Mouse (Mus musculus) MEL (cell line): ENCODE measurements at regions not wholly inside any gene's neighbourhood (a gene's known extent, or its start where the extent isn't known, plus 50 kb on each side); places are given as distances from the start of the nearest gene placed in this dataset.

Experiments used
- DNase-seq: peaks from one replicate; pipeline ENCODE4 v3.0.0; 2011; ENCODE audit warnings: low read depth, low spot score
- H3K27ac ChIP-seq: 2 replicates; pipeline ENCODE4 v1.5.1; 2012; ENCODE audit warnings: low read depth, mild to moderate bottlenecking, control low read depth, low read length, moderate library complexity; ENCODE audit not compliant: control insufficient read depth
- H3K27me3 ChIP-seq, 2 experiments: fragments of 150-350 bp in 1 of 2; sonication (generic) in 1 of 2; 2 replicates each; pipeline ENCODE4 v1.6.1; 2012; ENCODE audit warnings: low read length in 2 of 2, mild to moderate bottlenecking in 2 of 2, improper control_type of control experiment in 1 of 2, moderate library complexity in 1 of 2; ENCODE audit not compliant: insufficient read depth in 2 of 2, control insufficient read depth in 1 of 2
- H3K36me3 ChIP-seq, 2 experiments: 2 replicates each; pipeline ENCODE4 v1.6.1; 2012 to 2014; ENCODE audit warnings: low read length in 2 of 2, improper control_type of control experiment in 1 of 2, inconsistent platforms in 1 of 2, mild to moderate bottlenecking in 1 of 2; ENCODE audit not compliant: insufficient read depth in 2 of 2, control insufficient read depth in 1 of 2
- H3K4me1 ChIP-seq, 2 experiments: fragments of 150-350 bp in 1 of 2; sonication (generic) in 1 of 2; 2 replicates each; pipeline ENCODE4 v1.6.1; 2012; ENCODE audit warnings: low read length in 2 of 2, improper control_type of control experiment in 1 of 2, mild to moderate bottlenecking in 1 of 2; ENCODE audit not compliant: insufficient read depth in 2 of 2, control insufficient read depth in 1 of 2
- H3K4me3 ChIP-seq, 2 experiments: fragments of 150-350 bp in 1 of 2; sonication (generic) in 1 of 2; 2 replicates each; pipeline ENCODE4 v1.5.1; 2012; ENCODE audit warnings: low read depth in 2 of 2, low read length in 2 of 2, mild to moderate bottlenecking in 2 of 2, moderate library complexity in 2 of 2, control low read depth in 1 of 2, improper control_type of control experiment in 1 of 2; ENCODE audit not compliant: control insufficient read depth in 1 of 2, insufficient read depth in 1 of 2
- H3K79me2 ChIP-seq: 2 replicates; pipeline ENCODE4 v1.6.1; 2012; ENCODE audit warnings: mild to moderate bottlenecking, low read length, moderate library complexity; ENCODE audit not compliant: control insufficient read depth, poor library complexity, insufficient read depth
- H3K9ac ChIP-seq: 2 replicates; pipeline ENCODE4 v1.6.1; 2012; ENCODE audit warnings: low read depth, mild to moderate bottlenecking, control low read depth, low read length, moderate library complexity; ENCODE audit not compliant: control insufficient read depth, poor library complexity, severe bottlenecking
- H3K9me3 ChIP-seq: fragments of 150-350 bp; sonication (generic); replicated peaks from 2 replicates; pipeline ENCODE4 v1.6.1; 2012; ENCODE audit warnings: mild to moderate bottlenecking, low read length, improper control_type of control experiment, moderate library complexity; ENCODE audit not compliant: insufficient read depth
- BHLHE40 ChIP-seq: IDR thresholded peaks from 2 replicates; pipeline ENCODE4 v1.6.1; 2012; ENCODE audit warnings: low read depth, mild to moderate bottlenecking, inconsistent platforms, low read length, improper control_type of control experiment, borderline replicate concordance
- CHD2 ChIP-seq: IDR thresholded peaks from 2 replicates; pipeline ENCODE4 v1.6.1; 2011; ENCODE audit warnings: low read length, improper control_type of control experiment
- GABPA ChIP-seq: IDR thresholded peaks from 2 replicates; pipeline ENCODE4 v1.6.1; 2012; ENCODE audit warnings: low read depth, mild to moderate bottlenecking, inconsistent platforms, low read length, improper control_type of control experiment, moderate library complexity
- GATA1 ChIP-seq: IDR thresholded peaks from 2 replicates; pipeline ENCODE4 v1.6.1; 2011; ENCODE audit warnings: low read depth, low read length, improper control_type of control experiment
- HCFC1 ChIP-seq: IDR thresholded peaks from 2 replicates; pipeline ENCODE4 v1.6.1; 2012; ENCODE audit warnings: low read depth, mild to moderate bottlenecking, inconsistent platforms, low read length, improper control_type of control experiment, moderate library complexity
- MAFK ChIP-seq: IDR thresholded peaks from 2 replicates; pipeline ENCODE4 v1.6.1; 2011; ENCODE audit warnings: low read depth, mild to moderate bottlenecking, low read length, improper control_type of control experiment, borderline replicate concordance
- MAZ ChIP-seq: IDR thresholded peaks from 2 replicates; pipeline ENCODE4 v1.6.1; 2012; ENCODE audit warnings: low read depth, mild to moderate bottlenecking, inconsistent platforms, low read length, improper control_type of control experiment
- MEF2A ChIP-seq: IDR thresholded peaks from 2 replicates; pipeline ENCODE4 v1.6.1; 2014; ENCODE audit warnings: low read depth, mild to moderate bottlenecking, inconsistent platforms, low read length, improper control_type of control experiment; ENCODE audit not compliant: poor library complexity, insufficient replicate concordance, severe bottlenecking; ENCODE audit errors: extremely low read depth
- MYB ChIP-seq: IDR thresholded peaks from 2 replicates; pipeline ENCODE4 v1.6.1; 2011; ENCODE audit warnings: mild to moderate bottlenecking, low read depth, low read length, improper control_type of control experiment
- MYC ChIP-seq: IDR thresholded peaks from 2 replicates; pipeline ENCODE4 v1.6.1; 2011; ENCODE audit warnings: low read depth, mild to moderate bottlenecking, low read length, improper control_type of control experiment, moderate library complexity
- NELFE ChIP-seq: IDR thresholded peaks from 2 replicates; pipeline ENCODE4 v1.6.1; 2011; ENCODE audit warnings: low read depth, low read length, improper control_type of control experiment
- NRF1 ChIP-seq: IDR thresholded peaks from 2 replicates; pipeline ENCODE4 v1.6.1; 2014; ENCODE audit warnings: low read depth, mild to moderate bottlenecking, inconsistent platforms, low read length, improper control_type of control experiment, moderate library complexity; ENCODE audit not compliant: poor library complexity, insufficient read depth, severe bottlenecking
- POLR2A ChIP-seq, 2 experiments: IDR thresholded peaks; 2 replicates each; pipeline ENCODE4 v1.6.1; 2011 to 2012; ENCODE audit warnings: low read length in 2 of 2, mild to moderate bottlenecking in 2 of 2, control low read depth in 1 of 2, improper control_type of control experiment in 1 of 2, low read depth in 1 of 2, moderate library complexity in 1 of 2; ENCODE audit not compliant: control insufficient read depth in 1 of 2, insufficient read depth in 1 of 2, poor library complexity in 1 of 2
- POLR2AphosphoS2 ChIP-seq: IDR thresholded peaks from 2 replicates; pipeline ENCODE4 v1.6.1; 2011; ENCODE audit warnings: low read length, improper control_type of control experiment
- POLR2AphosphoS5 ChIP-seq: IDR thresholded peaks from 2 replicates; pipeline ENCODE4 v1.6.1; 2012; ENCODE audit warnings: low read depth, borderline replicate concordance, mild to moderate bottlenecking, inconsistent platforms, low read length, moderate library complexity, mixed read lengths
- RCOR1 ChIP-seq: IDR thresholded peaks from 2 replicates; pipeline ENCODE4 v1.6.1; 2012; ENCODE audit warnings: low read depth, mild to moderate bottlenecking, inconsistent platforms, low read length, improper control_type of control experiment
- SIN3A ChIP-seq: IDR thresholded peaks from 2 replicates; pipeline ENCODE4 v1.6.1; 2012; ENCODE audit warnings: low read length, improper control_type of control experiment, inconsistent platforms
- SMC3 ChIP-seq: IDR thresholded peaks from 2 replicates; pipeline ENCODE4 v1.6.1; 2011; ENCODE audit warnings: low read depth, low read length, improper control_type of control experiment
- TAL1 ChIP-seq: IDR thresholded peaks from 2 replicates; pipeline ENCODE4 v1.6.1; 2012; ENCODE audit warnings: mild to moderate bottlenecking, inconsistent platforms, low read length, moderate library complexity, mixed read lengths
- TBP ChIP-seq: IDR thresholded peaks from 2 replicates; pipeline ENCODE4 v1.8.0; 2011; ENCODE audit warnings: low read depth, low read length, improper control_type of control experiment
- TCF12 ChIP-seq: IDR thresholded peaks from 2 replicates; pipeline ENCODE4 v1.6.1; 2014; ENCODE audit warnings: low read depth, mild to moderate bottlenecking, inconsistent platforms, low read length, improper control_type of control experiment, moderate library complexity
- USF1 ChIP-seq: IDR thresholded peaks from 2 replicates; pipeline ENCODE4 v1.6.1; 2014; ENCODE audit warnings: low read depth, mild to moderate bottlenecking, inconsistent platforms, low read length, improper control_type of control experiment, moderate library complexity
- USF2 ChIP-seq, 2 experiments: IDR thresholded peaks; 2 replicates each; pipeline ENCODE4 v1.6.1; 2011 to 2012; ENCODE audit warnings: improper control_type of control experiment in 2 of 2, low read length in 2 of 2, borderline replicate concordance in 1 of 2, inconsistent platforms in 1 of 2, low read depth in 1 of 2, mild to moderate bottlenecking in 1 of 2; ENCODE audit not compliant: insufficient read depth in 1 of 2

DNA sequence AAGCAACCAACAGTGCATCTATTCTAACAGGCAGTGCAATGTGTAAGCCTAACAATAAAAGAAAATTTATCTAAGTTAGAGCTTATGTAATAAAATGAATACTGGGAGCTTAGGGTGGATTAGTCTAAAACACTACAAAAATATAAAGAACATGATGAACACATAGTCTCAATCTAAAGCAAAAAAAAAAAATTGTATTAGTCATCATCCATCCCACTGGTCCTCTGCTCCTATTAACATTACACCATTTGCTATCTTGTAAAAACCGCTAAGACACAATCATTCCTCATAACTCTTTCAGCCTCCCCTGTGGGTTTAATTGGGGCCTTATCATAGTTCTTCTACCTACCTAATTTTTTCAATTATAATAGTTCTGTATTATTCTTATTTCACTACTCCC lies 539.9 kb upstream of the Rag2 start:
- H3K27me3 ChIP-seq, result no peaks in the 10 kb centered on the region; a peak in 1 of 4 replicates
- H3K36me3 ChIP-seq, result no peaks in the 10 kb centered on the region
- H3K4me1 ChIP-seq, result no peaks in the 10 kb centered on the region
- H3K9me3 ChIP-seq, result no peaks in the 10 kb centered on the region
- H3K9ac ChIP-seq, result no peak overlapping the region
- TF ChIP-seq TCF12 (no peak), SMC3 (no peak), SIN3A (no peak), GATA1 (no peak), POLR2AphosphoS5 (no peak), POLR2A (IDR thresholded peaks at IDR 0.05; ENCODE audit: control insufficient read depth in 1 of 2, insufficient read depth in 1 of 2, low read depth in 1 of 2, low read length in 2 of 2, poor library complexity in 1 of 2) (no peak), TAL1 (no peak), TBP (no peak), MYB (no peak), USF1 (no peak), CHD2 (no peak), MYC (no peak), BHLHE40 (no peak), MAFK (no peak), HCFC1 (no peak), MEF2A (no peak), RCOR1 (no peak)
- H3K4me3 ChIP-seq, result no peak overlapping the region
- DNase-seq, result no peak
- H3K79me2 ChIP-seq, result no peaks in the 10 kb centered on the region
- H3K27ac ChIP-seq, result no peak overlapping the region

DNA sequence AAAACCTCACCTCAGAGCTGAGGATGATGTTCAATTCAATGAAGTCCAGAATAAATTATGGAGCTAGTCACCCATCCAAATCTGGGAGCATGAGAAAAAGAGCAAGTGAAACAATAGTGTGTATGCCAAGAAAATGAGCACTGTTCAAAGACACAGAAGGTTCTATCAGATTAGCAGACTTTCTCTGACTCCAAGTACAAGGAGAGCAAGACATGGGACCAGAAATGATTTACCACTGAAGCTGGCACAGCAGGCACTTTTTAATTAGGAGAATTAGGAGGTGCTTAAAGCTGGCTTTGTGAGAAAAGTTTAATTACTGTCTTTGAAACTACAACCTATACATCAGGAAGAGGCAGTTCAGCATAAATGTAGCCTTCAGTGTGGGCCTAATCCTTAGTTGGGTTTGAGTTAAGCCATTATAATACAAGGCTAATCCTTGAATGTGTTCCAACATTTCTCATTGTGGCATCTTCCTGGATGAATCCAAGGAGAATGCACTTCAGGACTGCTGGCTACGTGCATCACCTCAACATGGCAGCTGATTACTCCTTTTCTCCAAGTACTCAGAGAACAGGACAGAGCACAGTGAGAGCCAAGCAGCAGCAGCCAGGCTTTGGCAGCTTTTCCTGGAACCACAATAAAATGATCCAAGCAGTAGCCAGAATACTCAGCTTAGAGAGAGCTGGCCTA lies 517.2 kb upstream of the Rag2 start:
- no peak overlapping the region for H3K4me3 ChIP-seq
- H3K4me1 ChIP-seq, result no peaks in the 10 kb centered on the region
- no peaks in the 10 kb centered on the region for H3K36me3 ChIP-seq
- no peak overlapping the region for H3K27ac ChIP-seq
- DNase-seq, result no peak
- H3K79me2 ChIP-seq, result no peaks in the 10 kb centered on the region
- H3K9me3 ChIP-seq, result no peaks in the 10 kb centered on the region
- no peak for TF ChIP-seq GABPA
- no peak for TF ChIP-seq NRF1
- TF ChIP-seq NELFE, result no peak
- no peak for TF ChIP-seq POLR2AphosphoS2
- TF ChIP-seq MYB, result no peak
- no peak for TF ChIP-seq MYC
- TF ChIP-seq USF2 (IDR thresholded peaks at IDR 0.05; ENCODE audit: borderline replicate concordance in 1 of 2, insufficient read depth in 1 of 2, low read depth in 1 of 2, low read length in 2 of 2), result no peak
- no peak for TF ChIP-seq MAZ
- H3K27me3 ChIP-seq, result no peaks in the 10 kb centered on the region
- H3K9ac ChIP-seq, result no peak overlapping the region
